Mouse (Mus musculus) G1E (cell line): ENCODE results near the gene Aspdh. TPM values are rescaled to one million over a fixed set of nuclear protein-coding genes. Genes with fewer than 3 reads are reported as not detected.

Experiments
- ATAC-seq: 2 replicates; pipeline ENCODE4 v1.8.0; 2016; ENCODE audit warnings: mild to moderate bottlenecking; ENCODE audit not compliant: insufficient number of reproducible peaks, poor library complexity, low FRiP score, severe bottlenecking; ENCODE audit errors: extremely low read depth
- DNase-seq: peaks from one replicate; pipeline ENCODE4 v3.0.0; 2012; ENCODE audit warnings: low spot score
- H3K27me3 ChIP-seq: 2 replicates; pipeline ENCODE4 v1.6.1; 2012; ENCODE audit warnings: mild to moderate bottlenecking, low read length, inconsistent platforms; ENCODE audit not compliant: insufficient read depth
- H3K36me3 ChIP-seq: replicated peaks from 2 replicates; pipeline ENCODE3; 2012; ENCODE audit warnings: mild to moderate bottlenecking, inconsistent platforms
- H3K4me1 ChIP-seq: 2 replicates; pipeline ENCODE4 v1.6.1; 2012; ENCODE audit warnings: low read depth, low read length, inconsistent platforms, mixed read lengths; ENCODE audit not compliant: insufficient read depth
- H3K4me3 ChIP-seq: 2 replicates; pipeline ENCODE4 v1.5.1; 2012; ENCODE audit warnings: low read depth, mild to moderate bottlenecking, inconsistent platforms, low read length, moderate library complexity, mixed read lengths
- H3K9me3 ChIP-seq: replicated peaks from 2 replicates; pipeline ENCODE4 v1.6.1; 2012; ENCODE audit warnings: inconsistent platforms
- CTCF ChIP-seq: IDR thresholded peaks from 2 replicates; pipeline ENCODE4 v1.5.1; 2012; ENCODE audit warnings: low read depth, low read length, inconsistent platforms, mixed read lengths
- GATA1 ChIP-seq: IDR thresholded peaks from 2 replicates; pipeline ENCODE4 v1.6.1; 2012; ENCODE audit warnings: borderline replicate concordance, low read length, inconsistent platforms, mixed read lengths
- GATA2 ChIP-seq: IDR thresholded peaks from 2 replicates; pipeline ENCODE4 v1.6.1; 2012; ENCODE audit warnings: low read depth, low read length, inconsistent platforms, borderline replicate concordance
- POLR2AphosphoS5 ChIP-seq: IDR thresholded peaks from 2 replicates; pipeline ENCODE4 v1.6.1; 2012; ENCODE audit warnings: low read depth, low read length, inconsistent platforms; ENCODE audit not compliant: insufficient replicate concordance
- TAL1 ChIP-seq: conservative IDR thresholded peaks from 2 replicates; pipeline ENCODE4 v1.6.1; 2012; ENCODE audit warnings: low read depth, low read length, inconsistent platforms, mixed read lengths
- polyA plus RNA-seq: library from polyadenylated mRNA; stranded (reverse); fragments of >175 nt; gene quantifications from 2 replicates; pipeline ENCODE4 v1.2.3, GENCODE M21; 2012
- total RNA-seq, 2 experiments: library from RNA; stranded (forward) in 1 of 2; stranded (reverse) in 1 of 2; fragments of 200-1000 nt in 1 of 2; fragments of >200 nt in 1 of 2; fragmentation: Nextera tagmentation in 1 of 2; gene quantifications; 2 replicates each; pipeline ENCODE4 v1.2.3; 2014 to 2017

Aspdh gene
- total and polyA plus RNA-seq, 3 experiments: not detected

DNA sequence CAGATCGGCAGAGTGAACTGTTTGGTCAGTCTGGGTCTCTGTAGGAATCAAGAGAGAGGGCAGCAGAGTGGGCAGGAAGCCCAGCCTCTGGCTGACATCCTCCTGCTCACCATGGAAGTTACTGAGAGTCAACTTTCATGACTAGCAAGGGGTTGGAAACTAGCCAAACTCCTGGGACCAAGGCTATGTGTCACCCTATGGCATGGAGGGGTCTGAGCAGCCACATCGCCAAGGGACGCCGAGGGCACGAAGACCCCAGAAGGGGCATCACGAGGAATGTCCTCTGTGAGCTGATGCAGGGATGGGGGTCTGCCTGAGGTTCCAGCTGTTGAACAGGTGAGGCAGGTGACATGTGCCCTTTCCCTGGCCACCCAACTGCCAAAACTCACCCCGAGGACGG is 23.4 kb downstream of the Aspdh start:
- no peaks in the 10 kb centered on the region for H3K9me3 ChIP-seq
- DNase-seq: no peak
- TF ChIP-seq TAL1 (no peak), GATA1 (no peak), GATA2 (no peak), CTCF (no peak), POLR2AphosphoS5 (no peak)
- no peak overlapping the region for H3K4me3 ChIP-seq
- no peak for ATAC-seq
- H3K36me3 ChIP-seq: peaks cover 82% of the 10 kb centered on the region
- no peaks in the 10 kb centered on the region; the same call in 1 of the 2 replicates for H3K27me3 ChIP-seq
- H3K4me1 ChIP-seq: peaks cover 20% of the 10 kb centered on the region

DNA sequence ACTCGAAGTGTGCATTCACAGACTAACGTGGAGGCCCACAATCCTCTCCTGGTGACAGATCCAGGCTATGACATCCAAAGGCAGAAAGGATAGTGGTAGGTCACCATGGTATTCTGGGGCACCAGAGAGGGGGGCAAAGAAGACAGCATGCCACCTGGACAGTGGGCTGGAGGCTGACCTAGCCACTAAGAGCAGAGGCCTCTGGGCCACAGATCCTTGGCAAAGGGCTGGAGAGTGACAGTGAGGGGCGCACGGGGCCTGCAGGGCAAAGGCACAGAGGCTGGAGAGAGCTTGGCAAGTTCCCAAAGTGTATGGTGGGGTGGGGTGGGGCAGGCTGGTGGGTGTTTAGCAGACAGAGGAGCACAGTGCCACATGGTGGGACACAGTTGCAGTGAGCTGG is 25.1 kb downstream of the Aspdh start:
- Histone ChIP-seq H3K4me1 (peaks cover 18% of the 10 kb centered on the region), H3K27me3 (no peaks in the 10 kb centered on the region; the same call in 1 of the 2 replicates), H3K9me3 (no peaks in the 10 kb centered on the region), H3K4me3 (no peak overlapping the region), H3K36me3 (peaks cover 88% of the 10 kb centered on the region)
- TF ChIP-seq TAL1 (no peak), GATA1 (no peak), CTCF (no peak), GATA2 (no peak), POLR2AphosphoS5 (no peak)
- DNase-seq (no peak), ATAC-seq (no peak)

DNA sequence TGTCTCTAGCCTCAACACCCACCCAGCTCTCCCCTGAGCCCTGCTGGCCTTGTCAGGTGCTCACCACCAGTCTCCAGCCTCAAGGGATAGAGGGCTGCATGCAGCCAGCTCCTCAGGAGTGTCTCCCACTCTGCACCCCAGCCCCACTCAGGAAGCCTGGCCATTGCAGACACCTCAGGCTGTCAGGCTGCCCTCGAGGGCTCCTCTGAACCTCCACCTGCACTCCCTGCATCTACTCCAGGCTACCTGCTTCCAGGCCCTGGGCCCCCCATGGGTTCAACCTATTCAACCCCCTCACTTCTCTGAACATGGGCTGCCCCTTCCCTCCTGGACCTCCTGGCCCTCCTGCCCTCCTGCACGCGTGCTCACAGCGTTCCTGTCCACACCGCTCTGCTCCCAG is 26.2 kb downstream of the Aspdh start:
- no peaks in the 10 kb centered on the region for H3K9me3 ChIP-seq
- no peaks in the 10 kb centered on the region; the same call in 1 of the 2 replicates for H3K27me3 ChIP-seq
- no peak overlapping the region for H3K4me3 ChIP-seq
- TF ChIP-seq GATA2: no peak
- TF ChIP-seq GATA1: no peak
- no peak for TF ChIP-seq TAL1
- no peak for TF ChIP-seq CTCF
- TF ChIP-seq POLR2AphosphoS5: no peak
- DNase-seq: no peak
- no peak for ATAC-seq
- peaks cover 23% of the 10 kb centered on the region for H3K4me1 ChIP-seq
- peaks cover 85% of the 10 kb centered on the region for H3K36me3 ChIP-seq

DNA sequence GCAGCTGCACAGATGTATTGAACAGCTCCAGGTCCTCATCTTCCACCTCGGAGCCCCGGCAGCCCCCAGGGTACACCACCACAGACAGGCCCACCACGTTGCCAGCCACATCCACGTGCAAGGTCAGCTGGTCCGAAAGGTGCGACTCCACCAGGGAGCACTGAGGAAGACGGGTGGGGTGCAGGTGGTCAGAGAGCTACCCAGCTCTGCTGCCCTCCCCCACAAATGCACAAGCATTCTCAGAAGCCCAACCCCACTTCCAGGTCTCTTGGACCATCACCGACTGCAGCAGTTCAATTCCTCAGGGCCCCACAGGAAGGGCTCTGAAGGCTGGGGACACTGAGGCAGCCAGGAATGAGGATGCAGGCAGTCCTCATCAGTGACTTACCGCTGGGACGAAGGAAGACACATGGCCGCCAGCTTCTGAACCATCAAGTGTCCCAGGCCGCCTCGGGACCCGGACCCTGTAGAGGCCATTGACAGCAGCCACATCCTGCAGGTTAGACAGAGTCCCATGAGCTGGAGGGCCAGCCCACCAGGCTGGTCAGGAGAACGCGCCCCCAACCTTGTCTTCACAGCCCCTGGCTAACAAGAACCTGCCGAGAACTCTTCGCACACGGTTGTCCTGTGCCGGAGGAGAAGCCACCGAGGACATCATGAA is 27.1 kb downstream of the Aspdh start:
- H3K4me1 ChIP-seq: peaks cover 31% of the 10 kb centered on the region
- no peak for TF ChIP-seq CTCF
- TF ChIP-seq TAL1: no peak
- no peak for TF ChIP-seq GATA2
- no peak for TF ChIP-seq GATA1
- H3K4me3 ChIP-seq: no peak overlapping the region

DNA sequence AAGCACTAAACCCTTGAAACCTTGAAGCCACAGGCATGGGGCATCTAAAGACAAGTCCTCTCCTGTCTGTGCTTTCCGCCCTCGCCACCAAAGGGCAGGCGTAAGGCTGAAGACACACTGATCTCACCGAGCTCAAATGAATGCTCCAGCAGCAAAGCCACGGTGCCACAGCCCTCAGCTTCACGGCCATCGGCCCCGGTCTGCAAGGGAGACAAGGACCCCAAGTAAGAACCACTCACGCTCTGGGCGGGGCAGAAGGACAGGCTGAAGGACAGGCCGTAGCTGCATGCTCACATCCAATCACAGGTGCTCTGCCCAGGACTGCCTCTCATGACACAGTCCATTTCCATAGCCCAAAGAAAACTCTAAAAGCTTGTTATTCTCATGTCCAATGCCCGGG is 29.5 kb downstream of the Aspdh start:
- Histone ChIP-seq H3K36me3 (peaks cover 60% of the 10 kb centered on the region), H3K9me3 (no peaks in the 10 kb centered on the region), H3K4me3 (peak overlapping the region; percentile 85; the same call in 1 of the 2 replicates), H3K4me1 (peaks cover 37% of the 10 kb centered on the region), H3K27me3 (no peaks in the 10 kb centered on the region)
- DNase-seq: no peak
- no peak for ATAC-seq
- TF ChIP-seq POLR2AphosphoS5 (no peak), TAL1 (no peak), GATA1 (no peak), GATA2 (no peak), CTCF (no peak)

More for the DNA sequence above, 27.1 kb downstream of the Aspdh start:
- ATAC-seq (no peak), DNase-seq (no peak)
- Histone ChIP-seq H3K27me3 (no peaks in the 10 kb centered on the region), H3K9me3 (no peaks in the 10 kb centered on the region), H3K36me3 (peaks cover 76% of the 10 kb centered on the region)

DNA sequence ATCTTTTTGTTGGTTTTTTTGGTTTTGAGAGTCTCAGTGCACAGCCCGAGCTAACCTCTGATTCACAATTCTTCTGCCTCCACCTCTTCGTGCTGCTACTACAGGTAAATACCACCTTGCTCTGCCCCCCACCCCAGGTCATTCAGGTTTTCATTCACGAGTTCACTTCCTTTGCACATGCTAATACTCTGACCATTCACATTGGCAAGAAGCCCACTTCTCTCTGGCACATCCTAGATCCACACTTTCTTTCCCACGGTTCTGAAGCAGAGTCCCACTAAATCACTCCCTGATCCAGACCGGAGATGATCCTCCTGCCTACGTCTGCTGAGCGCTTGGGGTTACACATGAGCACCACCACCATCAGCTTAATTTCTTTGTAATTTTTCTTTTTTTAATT is 29.9 kb downstream of the Aspdh start:
- H3K4me3 ChIP-seq: peak overlapping the region; percentile 85; the same call in 1 of the 2 replicates
- ATAC-seq (no peak), DNase-seq (no peak)
- no peaks in the 10 kb centered on the region for H3K9me3 ChIP-seq
- TF ChIP-seq TAL1 (no peak), CTCF (no peak), POLR2AphosphoS5 (no peak)
- peaks cover 37% of the 10 kb centered on the region for H3K4me1 ChIP-seq
- no peaks in the 10 kb centered on the region for H3K27me3 ChIP-seq
- H3K36me3 ChIP-seq: peaks cover 56% of the 10 kb centered on the region
